In the genomic region with DNA sequence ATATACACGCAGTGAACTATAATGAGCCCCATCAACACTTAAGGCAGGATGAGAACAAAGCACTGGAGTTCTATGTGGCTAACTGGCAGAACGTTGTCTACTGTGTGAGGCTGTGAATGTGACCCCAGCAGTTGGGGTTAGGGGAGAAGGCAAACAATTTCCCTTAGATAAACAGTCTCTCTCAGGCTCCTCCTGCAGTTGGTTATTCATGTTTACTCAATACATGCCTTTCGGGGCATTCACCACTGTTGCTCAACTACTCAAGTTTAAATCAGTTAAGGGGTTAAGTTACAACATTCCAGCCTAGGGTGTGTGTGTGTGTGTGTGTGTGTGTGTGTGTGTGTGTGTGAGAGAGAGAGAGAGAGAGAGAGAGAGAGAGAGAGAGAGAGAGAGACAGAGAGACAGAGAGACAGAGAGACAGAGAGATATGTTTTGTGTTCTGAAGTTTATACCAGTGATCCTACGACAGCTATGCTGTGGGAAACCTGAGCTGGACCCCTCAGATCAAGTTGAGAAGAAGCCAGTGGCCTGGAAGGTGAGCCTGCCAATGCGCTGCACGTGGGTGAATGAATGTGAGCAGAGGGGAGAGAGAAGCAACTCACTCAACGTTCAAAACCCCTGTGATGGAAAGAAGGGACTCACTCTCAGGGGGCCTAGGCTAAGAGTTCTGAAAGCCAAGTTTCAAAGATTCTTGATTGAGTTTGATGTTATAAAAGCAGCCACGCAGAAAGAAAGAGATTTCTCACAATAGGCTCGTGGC, we compare ENCODE assay signal across 8 mouse cellular contexts.
DNase-seq lines count a peak whose midpoint lies in the region; ATAC-seq lines count a peak whose summit lies in the region.

No protein-coding gene starts in this region.

- no peak overlapping the region for H3K9ac ChIP-seq in forebrain, embryonic 13.5 days
- H3K9ac ChIP-seq in forebrain, embryonic 14.5 days (ENCODE audit: low read length) = no peak overlapping the region
- no peak overlapping the region for H3K9ac ChIP-seq in intestine, embryonic 15.5 days
- H3K9ac ChIP-seq in lung, embryonic 16.5 days (ENCODE audit: low read length) = peak overlapping the region; percentile 55
- H3K9ac ChIP-seq in midbrain, embryonic 11.5 days (ENCODE audit: low read length) = no peak overlapping the region

- H3K4me1 ChIP-seq in forebrain, embryonic 13.5 days = peaks cover 65% of the 10 kb centered on the region
- peaks cover 32% of the 10 kb centered on the region for H3K4me1 ChIP-seq in forebrain, embryonic 14.5 days (ENCODE audit: control insufficient read depth, insufficient read depth, low read length)
- peaks cover 31% of the 10 kb centered on the region for H3K4me1 ChIP-seq in intestine, embryonic 15.5 days (replicated peaks)
- H3K4me1 ChIP-seq in lung, embryonic 16.5 days (replicated peaks; ENCODE audit: control insufficient read depth, insufficient read depth, low read length) = peaks cover 57% of the 10 kb centered on the region
- no peaks in the 10 kb centered on the region for H3K4me1 ChIP-seq in midbrain, embryonic 11.5 days (ENCODE audit: control insufficient read depth, insufficient read depth, low read length)

- no peaks in the 10 kb centered on the region for H3K27me3 ChIP-seq in forebrain, embryonic 13.5 days
- H3K27me3 ChIP-seq in forebrain, embryonic 14.5 days (replicated peaks; ENCODE audit: control insufficient read depth, insufficient read depth, low read length) = no peaks in the 10 kb centered on the region
- H3K27me3 ChIP-seq in intestine, embryonic 15.5 days (replicated peaks) = no peaks in the 10 kb centered on the region
- no peaks in the 10 kb centered on the region for H3K27me3 ChIP-seq in lung, embryonic 16.5 days (ENCODE audit: control insufficient read depth, insufficient read depth, low read depth, low read length)
- no peaks in the 10 kb centered on the region for H3K27me3 ChIP-seq in midbrain, embryonic 11.5 days (ENCODE audit: control insufficient read depth, insufficient read depth, low read length)

- H3K4me2 ChIP-seq in forebrain, embryonic 13.5 days = no peak overlapping the region
- no peak overlapping the region for H3K4me2 ChIP-seq in forebrain, embryonic 14.5 days (ENCODE audit: low read length)
- peak overlapping the region; percentile 20 for H3K4me2 ChIP-seq in intestine, embryonic 15.5 days (replicated peaks)
- H3K4me2 ChIP-seq in lung, embryonic 16.5 days (ENCODE audit: low read depth, low read length) = peak overlapping the region; percentile 46
- no peak overlapping the region for H3K4me2 ChIP-seq in midbrain, embryonic 11.5 days

- ATAC-seq in forebrain, embryonic 13.5 days = no peak
- ATAC-seq in forebrain, embryonic 14.5 days = no peak
- ATAC-seq in intestine, embryonic 15.5 days = peak; percentile 80
- ATAC-seq in lung, embryonic 16.5 days (ENCODE audit: low read depth) = peak; percentile 89
- ATAC-seq in midbrain, embryonic 11.5 days (ENCODE audit: low FRiP score) = no peak

- no peak overlapping the region for H3K4me3 ChIP-seq in forebrain, embryonic 13.5 days
- no peak overlapping the region for H3K4me3 ChIP-seq in forebrain, embryonic 14.5 days (ENCODE audit: low read depth, low read length)
- no peak overlapping the region for H3K4me3 ChIP-seq in intestine, embryonic 15.5 days (replicated peaks)
- H3K4me3 ChIP-seq in lung, embryonic 16.5 days (ENCODE audit: low read length) = peak overlapping the region; percentile 9; the same call in 1 of the 2 replicates
- no peak overlapping the region for H3K4me3 ChIP-seq in midbrain, embryonic 11.5 days (ENCODE audit: low read depth, low read length)

- H3K27ac ChIP-seq in forebrain, embryonic 13.5 days = peak overlapping the region; percentile 68
- no peak overlapping the region; the same call in 1 of the 2 replicates for H3K27ac ChIP-seq in forebrain, embryonic 14.5 days (ENCODE audit: low read depth, low read length)
- peak overlapping the region; percentile 72 for H3K27ac ChIP-seq in intestine, embryonic 15.5 days
- peak overlapping the region; percentile 95 for H3K27ac ChIP-seq in lung, embryonic 16.5 days (ENCODE audit: low read length)
- no peak overlapping the region for H3K27ac ChIP-seq in midbrain, embryonic 11.5 days (ENCODE audit: low read depth, low read length)

- 0 out of 2 replicates have a peak, but pooled peaks cover 6% of the 10 kb centered on the region for H3K36me3 ChIP-seq in forebrain, embryonic 13.5 days (ENCODE audit: poor library complexity, severe bottlenecking)
- 0 out of 2 replicates have a peak, but pooled peaks cover 6% of the 10 kb centered on the region for H3K36me3 ChIP-seq in forebrain, embryonic 14.5 days (ENCODE audit: control insufficient read depth, insufficient read depth, low read length)
- no peaks in the 10 kb centered on the region for H3K36me3 ChIP-seq in intestine, embryonic 15.5 days
- no peaks in the 10 kb centered on the region for H3K36me3 ChIP-seq in lung, embryonic 16.5 days (ENCODE audit: control insufficient read depth, insufficient read depth, low read length)
- H3K36me3 ChIP-seq in midbrain, embryonic 11.5 days (ENCODE audit: control insufficient read depth, insufficient read depth, low read length) = no peaks in the 10 kb centered on the region

- no peak for DNase-seq in forebrain, embryonic 14.5 days (ENCODE audit: low spot score)
- DNase-seq in 416B (ENCODE audit: low read depth) = peak; percentile 82
- DNase-seq in adrenal gland, postnatal 4 days (ENCODE audit: low spot score in 2 of 2) = no peak
- no peak for DNase-seq in heart, postnatal 10 days
- DNase-seq in midbrain, embryonic 11.5 days (ENCODE audit: low spot score, missing footprints) = no peak

- intact Hi-C loops in heart, postnatal 10 days (cut with DNase I) = loop anchor here (5.0 kb wide), 1 partner anchor 60 kb away; no protein-coding TSS in a partner anchor

- no peaks in the 10 kb centered on the region for H3K9me3 ChIP-seq in forebrain, embryonic 13.5 days (replicated peaks)
- no peaks in the 10 kb centered on the region for H3K9me3 ChIP-seq in forebrain, embryonic 14.5 days (replicated peaks; ENCODE audit: control insufficient read depth, low read length)
- no peaks in the 10 kb centered on the region for H3K9me3 ChIP-seq in intestine, embryonic 15.5 days
- H3K9me3 ChIP-seq in lung, embryonic 16.5 days (ENCODE audit: control insufficient read depth, low read length) = no peaks in the 10 kb centered on the region
- no peaks in the 10 kb centered on the region for H3K9me3 ChIP-seq in midbrain, embryonic 11.5 days (ENCODE audit: control insufficient read depth, low read length)

- WGBS in forebrain, embryonic 13.5 days = 66% methylated on average over 9 of the region's 9 CpGs
- 59% methylated on average over 9 of the region's 9 CpGs for WGBS in forebrain, embryonic 14.5 days
- WGBS in intestine, embryonic 15.5 days = 24% methylated on average over 9 of the region's 9 CpGs
- WGBS in lung, embryonic 16.5 days = 20% methylated on average over 9 of the region's 9 CpGs
- 71% methylated on average over 9 of the region's 9 CpGs for whole genome bisulfite sequencing in midbrain, embryonic 11.5 days

Comparison
In these comparisons a context has a peak if more than half of its experiments do, and no peak if none do; other contexts are left out.
1. H3K27ac ChIP-seq: peak in forebrain, embryonic 13.5 days (single experiment), intestine, embryonic 15.5 days (single experiment) and lung, embryonic 16.5 days (single experiment); none in forebrain, embryonic 14.5 days (single experiment) and midbrain, embryonic 11.5 days (single experiment).
2. ATAC-seq: peak in intestine, embryonic 15.5 days (single experiment) and lung, embryonic 16.5 days (single experiment); none in forebrain, embryonic 13.5 days (single experiment), forebrain, embryonic 14.5 days (single experiment) and midbrain, embryonic 11.5 days (single experiment).
3. H3K4me2 ChIP-seq: peak in intestine, embryonic 15.5 days (single experiment) and lung, embryonic 16.5 days (single experiment); none in forebrain, embryonic 13.5 days (single experiment), forebrain, embryonic 14.5 days (single experiment) and midbrain, embryonic 11.5 days (single experiment).